Mouse (Mus musculus) olfactory bulb, adult 2 months (tissue): ENCODE measurements around the gene 4930430A15Rik. TPM values are rescaled to one million over a fixed set of nuclear protein-coding genes. Genes with fewer than 3 reads are reported as not detected.

Experiments
- H3K27ac ChIP-seq: fragments of 200-500 bp; 2 replicates; pipeline ENCODE4 v1.5.1; 2012; ENCODE audit warnings: low read depth, low read length; ENCODE audit not compliant: insufficient read depth
- H3K4me1 ChIP-seq: fragments of 200-500 bp; 2 replicates; pipeline ENCODE4 v1.6.1; 2012; ENCODE audit warnings: low read length; ENCODE audit not compliant: control insufficient read depth, insufficient read depth
- H3K4me3 ChIP-seq: fragments of 200-500 bp; 2 replicates; pipeline ENCODE4 v1.5.1; 2012; ENCODE audit warnings: mild to moderate bottlenecking, low read depth, low read length, moderate library complexity; ENCODE audit not compliant: insufficient read depth
- CTCF ChIP-seq: fragments of 200-500 bp; IDR thresholded peaks from 2 replicates; pipeline ENCODE4 v1.5.1; 2012; ENCODE audit warnings: low read depth, mild to moderate bottlenecking, low read length, moderate library complexity; ENCODE audit not compliant: insufficient read depth
- POLR2A ChIP-seq: fragments of 200-500 bp; IDR thresholded peaks from 2 replicates; pipeline ENCODE4 v1.6.1; 2012; ENCODE audit warnings: mild to moderate bottlenecking, low read depth, low read length, moderate library complexity; ENCODE audit not compliant: insufficient read depth
- WGBS: fragments of 180-500 bp; shearing (Covaris S2); methylation state at CpG from one replicate; pipeline ENCODE4 v1.1.7; 2018; 5-methylcytosine and 5-hydroxymethylcytosine counted together
- polyA plus RNA-seq: library from polyadenylated mRNA; stranded (reverse); fragments of >200 nt; gene quantifications from 2 replicates; pipeline ENCODE4 v1.2.4, GENCODE M21; 2012; ENCODE audit warnings: low replicate concordance; ENCODE audit not compliant: missing spikeins, insufficient read depth, insufficient read length

Gene 4930430A15Rik
- not detected in 2 replicates for polyA plus RNA-seq

- Histone ChIP-seq H3K4me3 (no peak within 1 kb of the TSS), H3K4me1 (no peaks in the 10 kb centered on the region), H3K27ac (no peak within 1 kb of the TSS)
- TF ChIP-seq POLR2A (no peak), CTCF (no peak)
- 89% methylated on average over 6 of the region's 6 CpGs for WGBS
These were observed at the start of gene 4930430A15Rik for GRCm38 (mm10) chr2:111229502-111229901. Gene 4930430A15Rik (minus strand): TSS chr2:111229602.

- TF ChIP-seq POLR2A = no peak
- TF ChIP-seq CTCF = no peak
- no peaks in the 10 kb centered on the region for H3K4me1 ChIP-seq
- no peak within 1 kb of the TSS for H3K27ac ChIP-seq
- H3K4me3 ChIP-seq = no peak within 1 kb of the TSS
- WGBS = 72% methylated on average over 2 of the region's 2 CpGs
These were observed 44.6 kb upstream of the 4930430A15Rik start, which contains the start of gene Olfr1277 for GRCm38 (mm10) chr2:111274006-111274405. Gene Olfr1277 (minus strand): TSS chr2:111274106.

- TF ChIP-seq POLR2A (no peak), CTCF (no peak)
- Histone ChIP-seq H3K4me1 (no peaks in the 10 kb centered on the region), H3K4me3 (no peak within 1 kb of the TSS), H3K27ac (no peak within 1 kb of the TSS)
These were observed 24.8 kb upstream of the 4930430A15Rik start, which contains the start of gene Olfr1276 for GRCm38 (mm10) chr2:111254216-111254615. Gene Olfr1276 (plus strand): TSS chr2:111254516.

- no peaks in the 10 kb centered on the region for H3K4me1 ChIP-seq
- no peak for TF ChIP-seq POLR2A
- TF ChIP-seq CTCF = no peak
- H3K4me3 ChIP-seq = no peak within 1 kb of the TSS
- H3K27ac ChIP-seq = no peak within 1 kb of the TSS
- 87% methylated on average over 1 of the region's 1 CpGs for WGBS
These were observed 5.8 kb upstream of the 4930430A15Rik start, which contains the start of gene Olfr1275 for GRCm38 (mm10) chr2:111235186-111235585. Gene Olfr1275 (minus strand): TSS chr2:111235286.

- Histone ChIP-seq H3K4me3 (no peak overlapping the region), H3K27ac (no peak overlapping the region), H3K4me1 (no peaks in the 10 kb centered on the region)
- no peak for TF ChIP-seq POLR2A
- no peak for TF ChIP-seq CTCF
- WGBS = 92% methylated on average over 11 of the region's 11 CpGs
These were observed 47.3 kb downstream of the 4930430A15Rik start for GRCm38 (mm10) chr2:111182068-111182467.

- TF ChIP-seq POLR2A = no peak
- no peak for TF ChIP-seq CTCF
- WGBS = 86% methylated on average over 2 of the region's 2 CpGs
- Histone ChIP-seq H3K4me3 (no peak within 1 kb of the TSS), H3K4me1 (no peaks in the 10 kb centered on the region), H3K27ac (no peak within 1 kb of the TSS)
These were observed 76.6 kb downstream of the 4930430A15Rik start, which contains the start of gene Gm15130 for GRCm38 (mm10) chr2:111152836-111153235. Gene Gm15130 (minus strand): TSS chr2:111152936.

GRCm38 (mm10) chr2:111135739-111136138 is 93.7 kb downstream of the 4930430A15Rik start:
- 76% methylated on average over 5 of the region's 5 CpGs for WGBS
- TF ChIP-seq POLR2A (no peak), CTCF (no peak)

More at GRCm38 (mm10) chr2:111135739-111136138, 93.7 kb downstream of the 4930430A15Rik start:
- Histone ChIP-seq H3K27ac (no peak overlapping the region), H3K4me1 (no peaks in the 10 kb centered on the region), H3K4me3 (no peak overlapping the region)

Other genes with a start within 250 kb of the 4930430A15Rik start
- not detected in 2 replicates for gene Gm13941, start 123.6 kb downstream of the 4930430A15Rik start, polyA plus RNA-seq
- gene Gm15130, start 76.7 kb downstream of the 4930430A15Rik start, polyA plus RNA-seq = not detected in 2 replicates
- gene Olfr1275, start 5.7 kb upstream of the 4930430A15Rik start, polyA plus RNA-seq = not detected in 2 replicates
- gene Olfr1276, start 24.9 kb upstream of the 4930430A15Rik start, polyA plus RNA-seq = not detected in 2 replicates
- not detected in 2 replicates for gene Olfr1277, start 44.5 kb upstream of the 4930430A15Rik start, polyA plus RNA-seq
- not detected in 2 replicates for gene Olfr1278, start 60.5 kb upstream of the 4930430A15Rik start, polyA plus RNA-seq
- not detected in 2 replicates for gene Olfr1279, start 71.0 kb upstream of the 4930430A15Rik start, polyA plus RNA-seq
- gene Olfr1280, start 84.4 kb upstream of the 4930430A15Rik start, polyA plus RNA-seq = not detected in 2 replicates
- gene Olfr1281, start 96.9 kb upstream of the 4930430A15Rik start, polyA plus RNA-seq = not detected in 2 replicates
- not detected in 2 replicates for gene Olfr1282, start 106.5 kb upstream of the 4930430A15Rik start, polyA plus RNA-seq
- gene Olfr1283, start 137.2 kb upstream of the 4930430A15Rik start, polyA plus RNA-seq = not detected in 2 replicates
- gene Olfr1284, start 145.9 kb upstream of the 4930430A15Rik start, polyA plus RNA-seq = not detected in 2 replicates
- not detected in 2 replicates for gene Olfr1286, start 193.5 kb upstream of the 4930430A15Rik start, polyA plus RNA-seq
- gene Olfr1287, start 219.5 kb upstream of the 4930430A15Rik start, polyA plus RNA-seq = not detected in 2 replicates
- gene Olfr1288, start 244.5 kb upstream of the 4930430A15Rik start, polyA plus RNA-seq = not detected in 2 replicates